Mouse (Mus musculus) neural tube, embryonic 12.5 days (tissue): ENCODE measurements around the gene Fga. TPM values are rescaled to one million over a fixed set of nuclear protein-coding genes. Genes with fewer than 3 reads are reported as not detected.

ENCODE experiments used
- ATAC-seq: fragments of 200-750 bp; cut with Nextera tagmentation; 2 replicates; pipeline ENCODE4 v1.8.0; 2017; ENCODE audit warnings: low read depth, mild to moderate bottlenecking, moderate TSS enrichment, moderate library complexity; ENCODE audit not compliant: low FRiP score
- H3K27ac ChIP-seq: fragments of 300-500 bp; sonication (generic); 2 replicates; pipeline ENCODE4 v1.5.1; 2016
- H3K27me3 ChIP-seq: fragments of 300-500 bp; sonication (generic); replicated peaks from 2 replicates; pipeline ENCODE4 v1.6.1; 2016; ENCODE audit warnings: mild to moderate bottlenecking
- H3K36me3 ChIP-seq: fragments of 300-500 bp; sonication (generic); 2 replicates; pipeline ENCODE4 v1.6.1; 2016; ENCODE audit warnings: mild to moderate bottlenecking
- H3K4me1 ChIP-seq: fragments of 300-500 bp; sonication (generic); 2 replicates; pipeline ENCODE4 v1.6.1; 2016
- H3K4me2 ChIP-seq: fragments of 300-500 bp; sonication (generic); replicated peaks from 2 replicates; pipeline ENCODE4 v1.6.1; 2016; ENCODE audit warnings: mild to moderate bottlenecking
- H3K4me3 ChIP-seq: fragments of 300-500 bp; sonication (generic); 2 replicates; pipeline ENCODE4 v1.5.1; 2016
- H3K9ac ChIP-seq: fragments of 300-500 bp; sonication (generic); 2 replicates; pipeline ENCODE4 v1.6.1; 2016; ENCODE audit warnings: mild to moderate bottlenecking
- H3K9me3 ChIP-seq: fragments of 300-500 bp; sonication (generic); 2 replicates; pipeline ENCODE4 v1.6.1; 2016; ENCODE audit warnings: mild to moderate bottlenecking
- WGBS: fragments of 180-500 bp; shearing (Covaris S2); methylation state at CpG from one replicate; pipeline ENCODE4 v1.1.7; 2016; 5-methylcytosine and 5-hydroxymethylcytosine counted together
- polyA plus RNA-seq: library from polyadenylated mRNA; unstranded; fragments of >200 nt; fragmentation: Nextera tagmentation; extraction: Ambion mirVana; gene quantifications from 2 replicates; pipeline ENCODE4 v1.2.1, GENCODE M21; 2016

Fga gene
- polyA plus RNA-seq, 1 experiment from 2014 or later, result 0.14 TPM

- Histone ChIP-seq H3K9me3 (no peaks in the 10 kb centered on the region), H3K4me1 (peaks cover 10% of the 10 kb centered on the region), H3K27me3 (no peaks in the 10 kb centered on the region), H3K4me2 (peak within 1 kb of the TSS; percentile 86), H3K36me3 (peaks cover 34% of the 10 kb centered on the region), H3K4me3 (peak within 1 kb of the TSS; percentile 69), H3K9ac (peak within 1 kb of the TSS; percentile 70), H3K27ac (0 out of 2 replicates have a peak within 1 kb of the TSS, but pooled peaks have one; percentile 59)
- peak; percentile 99 for ATAC-seq
- WGBS, result under 1% methylated on average over 61 of the region's 61 CpGs
These were observed 29.6 kb downstream of the Fga start, which contains the start of gene Plrg1 for GRCm38 (mm10) chr3:83055281-83056038. Plrg1 (plus strand) TSS chr3:83055522.

GRCm38 (mm10) chr3:83057046-83057445, 31.2 kb downstream of the Fga start:
- peaks cover 50% of the 10 kb centered on the region for H3K36me3 ChIP-seq
- ATAC-seq, result no peak
- H3K9me3 ChIP-seq, result no peaks in the 10 kb centered on the region
- peaks cover 10% of the 10 kb centered on the region for H3K4me1 ChIP-seq
- WGBS, result 95% methylated on average over 2 of the region's 2 CpGs
- H3K9ac ChIP-seq, result no peak overlapping the region
- H3K27me3 ChIP-seq, result no peaks in the 10 kb centered on the region
- H3K27ac ChIP-seq, result no peak overlapping the region
- peak overlapping the region; percentile 86 for H3K4me2 ChIP-seq
- no peak overlapping the region for H3K4me3 ChIP-seq

- ATAC-seq, result no peak
- no peak overlapping the region for H3K9ac ChIP-seq
- H3K27ac ChIP-seq, result no peak overlapping the region
- no peak overlapping the region for H3K4me3 ChIP-seq
- WGBS, result 96% methylated on average over 9 of the region's 9 CpGs
- H3K27me3 ChIP-seq, result no peaks in the 10 kb centered on the region
- H3K9me3 ChIP-seq, result no peaks in the 10 kb centered on the region
- peaks cover 93% of the 10 kb centered on the region for H3K36me3 ChIP-seq
- H3K4me2 ChIP-seq, result no peak overlapping the region
- H3K4me1 ChIP-seq, result no peaks in the 10 kb centered on the region
These were observed 42.0 kb downstream of the Fga start for GRCm38 (mm10) chr3:83067920-83068319.

- no peaks in the 10 kb centered on the region for H3K27me3 ChIP-seq
- no peak overlapping the region for H3K4me3 ChIP-seq
- 96% methylated on average over 13 of the region's 13 CpGs for WGBS
- no peak overlapping the region for H3K4me2 ChIP-seq
- no peak overlapping the region for H3K27ac ChIP-seq
- ATAC-seq, result no peak
- H3K9me3 ChIP-seq, result no peaks in the 10 kb centered on the region
- H3K4me1 ChIP-seq, result no peaks in the 10 kb centered on the region
- H3K36me3 ChIP-seq, result peaks cover 88% of the 10 kb centered on the region
- H3K9ac ChIP-seq, result no peak overlapping the region
These were observed 43.0 kb downstream of the Fga start for GRCm38 (mm10) chr3:83068869-83069268.

GRCm38 (mm10) chr3:83070231-83070630, 44.4 kb downstream of the Fga start:
- Histone ChIP-seq H3K4me2 (no peak overlapping the region), H3K4me1 (no peaks in the 10 kb centered on the region), H3K9me3 (no peaks in the 10 kb centered on the region), H3K36me3 (peaks cover 78% of the 10 kb centered on the region), H3K9ac (no peak overlapping the region), H3K4me3 (no peak overlapping the region), H3K27me3 (no peaks in the 10 kb centered on the region), H3K27ac (no peak overlapping the region)
- ATAC-seq, result no peak
- 88% methylated on average over 4 of the region's 4 CpGs for WGBS

GRCm38 (mm10) chr3:83076563-83076962, 50.7 kb downstream of the Fga start:
- H3K4me2 ChIP-seq, result no peak overlapping the region
- H3K27ac ChIP-seq, result no peak overlapping the region
- WGBS, result 20% methylated on average over 3 of the region's 3 CpGs
- H3K4me3 ChIP-seq, result no peak overlapping the region
- peaks cover 17% of the 10 kb centered on the region for H3K36me3 ChIP-seq
- peak; percentile 68 for ATAC-seq
- H3K4me1 ChIP-seq, result peaks cover 9% of the 10 kb centered on the region; the same call in 1 of the 2 replicates
- no peaks in the 10 kb centered on the region for H3K9me3 ChIP-seq
- H3K27me3 ChIP-seq, result no peaks in the 10 kb centered on the region
- peak overlapping the region; percentile 13; the same call in 1 of the 2 replicates for H3K9ac ChIP-seq

- H3K9me3 ChIP-seq, result no peaks in the 10 kb centered on the region
- H3K27ac ChIP-seq, result no peak overlapping the region
- no peaks in the 10 kb centered on the region for H3K36me3 ChIP-seq
- peaks cover 9% of the 10 kb centered on the region; the same call in 1 of the 2 replicates for H3K4me1 ChIP-seq
- no peak overlapping the region for H3K9ac ChIP-seq
- WGBS, result 3% methylated on average over 11 of the region's 11 CpGs
- ATAC-seq, result peak; percentile 33; the same call in 1 of the 2 replicates
- no peaks in the 10 kb centered on the region for H3K27me3 ChIP-seq
- H3K4me2 ChIP-seq, result peak overlapping the region; percentile 55
- no peak overlapping the region for H3K4me3 ChIP-seq
These were observed 54.7 kb downstream of the Fga start for GRCm38 (mm10) chr3:83080567-83081055.

Other genes with a start within 250 kb of the Fga start
- gene Rbm46, start 149.6 kb upstream of the Fga start, polyA plus RNA-seq, result 2.0 and 2.2 TPM in 2 replicates
- 0.05 TPM in 1 of 2 replicates, not detected in the other for gene Lrat, start 122.1 kb upstream of the Fga start, polyA plus RNA-seq
- gene Fgg, start 18.4 kb upstream of the Fga start, polyA plus RNA-seq, result 0.19 TPM in 1 of 2 replicates, not detected in the other
- 0.11 TPM in 1 of 2 replicates, not detected in the other for gene Fgb, start 23.8 kb downstream of the Fga start, polyA plus RNA-seq
- 113 and 118 TPM in 2 replicates for gene Plrg1, start 29.4 kb downstream of the Fga start, polyA plus RNA-seq
- 1.00 and 1.1 TPM in 2 replicates for gene Dchs2, start 101.9 kb downstream of the Fga start, polyA plus RNA-seq